Mouse (Mus musculus): Measurements from ENCODE around the gene Sdk2.

Sdk2 gene

GRCm38 (mm10) chr11:113789101-113789500 lies 277.7 kb downstream of the Sdk2 start:
- DNase-seq (ENCODE audit: low spot score in 2 of 2), result no peak

GRCm38 (mm10) chr11:113788183-113788789 lies 278.6 kb downstream of the Sdk2 start:
- no peak for DNase-seq (ENCODE audit: low spot score in 2 of 2)

GRCm38 (mm10) chr11:113787432-113788182 lies 279.2 kb downstream of the Sdk2 start:
- no peak for DNase-seq (ENCODE audit: low spot score in 2 of 2)

GRCm38 (mm10) chr11:113787009-113787408 lies 279.8 kb downstream of the Sdk2 start:
- DNase-seq (ENCODE audit: low spot score in 2 of 2), result no peak

GRCm38 (mm10) chr11:113786395-113786794 lies 280.5 kb downstream of the Sdk2 start:
- DNase-seq (ENCODE audit: low spot score in 2 of 2), result no peak

- no peak for DNase-seq (ENCODE audit: low spot score in 2 of 2)
Observed at GRCm38 (mm10) chr11:113785406-113786171, 281.3 kb downstream of the Sdk2 start.

- DNase-seq (ENCODE audit: low spot score in 2 of 2), result no peak
Observed at GRCm38 (mm10) chr11:113784656-113785396, 282.0 kb downstream of the Sdk2 start.

- DNase-seq (ENCODE audit: low spot score in 2 of 2), result no peak
Observed at GRCm38 (mm10) chr11:113782496-113782895, 284.4 kb downstream of the Sdk2 start.

GRCm38 (mm10) chr11:113782006-113782405 lies 284.8 kb downstream of the Sdk2 start:
- DNase-seq (ENCODE audit: low spot score in 2 of 2), result no peak

- no peak for DNase-seq (ENCODE audit: low spot score in 2 of 2)
Observed at GRCm38 (mm10) chr11:113779680-113780041, 287.2 kb downstream of the Sdk2 start.

GRCm38 (mm10) chr11:113778733-113779679 lies 287.8 kb downstream of the Sdk2 start:
- DNase-seq (ENCODE audit: low spot score in 2 of 2), result no peak

GRCm38 (mm10) chr11:113777878-113778464 lies 288.9 kb downstream of the Sdk2 start:
- no peak for DNase-seq (ENCODE audit: low spot score in 2 of 2)

- DNase-seq (ENCODE audit: low spot score in 2 of 2), result no peak
Observed at GRCm38 (mm10) chr11:113776851-113777511, 289.9 kb downstream of the Sdk2 start.

GRCm38 (mm10) chr11:113774773-113775172 lies 292.1 kb downstream of the Sdk2 start:
- no peak for DNase-seq (ENCODE audit: low spot score in 2 of 2)

- DNase-seq (ENCODE audit: low spot score in 2 of 2), result no peak
Observed at GRCm38 (mm10) chr11:113773191-113773590, 293.7 kb downstream of the Sdk2 start.

GRCm38 (mm10) chr11:113771187-113771586 lies 295.7 kb downstream of the Sdk2 start:
- DNase-seq (ENCODE audit: low spot score in 2 of 2), result no peak

GRCm38 (mm10) chr11:113768356-113768755 lies 298.5 kb downstream of the Sdk2 start:
- no peak for DNase-seq (ENCODE audit: low spot score in 2 of 2)

GRCm38 (mm10) chr11:113767285-113767684 lies 299.6 kb downstream of the Sdk2 start:
- DNase-seq (ENCODE audit: low spot score in 2 of 2), result no peak

GRCm38 (mm10) chr11:113766284-113766985 lies 300.4 kb downstream of the Sdk2 start:
- DNase-seq (ENCODE audit: low spot score in 2 of 2), result no peak

Data from frontal cortex, postnatal 25 days (tissue).